In the genomic region with DNA sequence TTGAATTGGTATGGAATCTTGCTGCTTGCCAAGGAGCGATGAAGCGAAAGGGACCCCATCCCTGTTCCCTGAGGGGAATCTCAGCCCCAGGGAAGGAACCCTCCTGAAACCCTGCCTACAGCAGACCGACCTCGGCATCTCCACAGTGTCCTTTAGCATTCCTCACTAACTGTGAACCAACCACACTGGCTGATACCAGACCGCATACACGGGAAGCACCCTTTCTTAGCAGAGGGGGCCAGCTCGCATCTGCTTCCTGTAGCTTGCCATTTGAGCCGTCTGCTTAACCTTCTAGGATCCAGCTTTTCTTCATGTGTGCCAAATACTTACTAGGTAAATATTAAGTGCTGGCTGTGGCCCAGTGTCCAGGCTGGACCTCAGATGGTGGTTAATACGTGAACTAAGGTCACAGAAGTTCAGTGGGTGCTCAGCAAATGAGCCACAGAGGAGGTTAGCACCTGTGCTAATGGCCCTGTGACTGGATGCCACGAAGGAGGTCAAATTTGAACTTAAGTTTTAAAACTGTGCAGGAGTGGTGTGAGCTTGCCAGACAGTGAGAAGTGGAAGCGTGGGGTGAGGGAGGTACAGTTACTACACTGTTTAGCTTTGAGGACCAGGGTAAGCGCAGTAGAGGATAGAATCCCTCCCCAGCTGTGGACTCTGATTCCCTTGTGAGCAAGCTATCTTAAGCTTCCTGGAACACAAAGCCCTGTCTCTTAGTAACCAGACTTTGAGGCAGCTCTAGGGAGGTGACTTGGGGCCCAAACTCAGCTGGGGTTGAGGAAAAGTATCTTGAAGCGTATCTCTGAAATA, we compare ENCODE assay signal across 19 mouse cellular contexts.
DNase-seq lines count a peak whose midpoint lies in the region; ATAC-seq lines count a peak whose summit lies in the region.
"Had no signal": no experiment of that assay in that cellular context is flagged by ENCODE, and none has a peak within 500 bp of the region (broad histone marks: within the 10 kb centered on the region; RNA-seq: fewer than 3 reads in every experiment).

No protein-coding gene starts in this region.

- peak; percentile 94 for DNase-seq in kidney, adult 9 months
- peak; percentile 66 for DNase-seq in kidney, postnatal 14 days
- DNase-seq in urinary bladder, postnatal 25 days (ENCODE audit: low spot score): no peak
- no peak for DNase-seq in gastrocnemius, adult 8-10 months (ENCODE audit: low spot score in 2 of 2)
- DNase-seq in ovary, postnatal 14 days (ENCODE audit: low spot score): no peak
- DNase-seq: adrenal gland, postnatal 10 days; cerebellum, adult 2 months; cerebellum, postnatal 25 days; embryo, embryonic 11 days; gastrocnemius, postnatal 25 days; heart, adult 2 months; heart, postnatal 14 days; lung, adult 18-20 months; lung, postnatal 10 days had no signal

- peak; percentile 92 for ATAC-seq in common myeloid progenitor, adult 5-6 weeks (replicated peaks; ENCODE audit: low read depth, poor library complexity, severe bottlenecking)
- ATAC-seq in granulocyte monocyte progenitor cell, adult 5-6 weeks (replicated peaks; ENCODE audit: poor library complexity, severe bottlenecking): peak; percentile 50; the same call in 1 of the 2 replicates
- ATAC-seq: forebrain, embryonic 14.5 days; inflammation-experienced regulatory T-cells, adult 6 months; midbrain, embryonic 15.5 days had no signal

Comparison
In these comparisons a context has a peak if more than half of its experiments do, and no peak if none do; other contexts are left out.
1. DNase-seq: peak in kidney, adult 9 months (single experiment) and kidney, postnatal 14 days (single experiment); none in urinary bladder, postnatal 25 days (single experiment), gastrocnemius, adult 8-10 months (0 of 2) and ovary, postnatal 14 days (single experiment).